Mouse (Mus musculus) neutrophil, adult 5-6 weeks (primary cell): ENCODE measurements around the gene Katnal1. TPM values are rescaled to one million over a fixed set of nuclear protein-coding genes. Genes with fewer than 3 reads are reported as not detected.

ENCODE experiments used
- ATAC-seq: fragments of 151-379, 151-347 bp; 2 replicates; pipeline ENCODE4 v1.8.0; 2017; ENCODE audit warnings: mild to moderate bottlenecking, moderate TSS enrichment; ENCODE audit not compliant: insufficient number of reproducible peaks, poor library complexity, low FRiP score, severe bottlenecking; ENCODE audit errors: extremely low read depth
- total RNA-seq: library from RNA; stranded (forward); fragments of 200-1000 nt; gene quantifications from 2 replicates; pipeline ENCODE4 v1.2.3, GENCODE M21; 2017

The Katnal1 gene
- total RNA-seq, 1 experiment from 2014 or later, result 5.2 TPM

- no peak for ATAC-seq
Observed at GRCm38 (mm10) chr5:148956898-148957535, 27.9 kb upstream of the Katnal1 start.

- no peak for ATAC-seq
Observed at GRCm38 (mm10) chr5:148956091-148956490, 27.0 kb upstream of the Katnal1 start.

- no peak for ATAC-seq
Observed at GRCm38 (mm10) chr5:148955575-148955974, 26.5 kb upstream of the Katnal1 start.

- ATAC-seq, result no peak
Observed at GRCm38 (mm10) chr5:148954314-148955060, 25.4 kb upstream of the Katnal1 start.

GRCm38 (mm10) chr5:148953098-148953497 is 24.0 kb upstream of the Katnal1 start:
- no peak for ATAC-seq

- ATAC-seq, result 0 out of 2 replicates have a peak, but pooled peaks have one; percentile 37
Observed at GRCm38 (mm10) chr5:148952419-148952818, 23.3 kb upstream of the Katnal1 start.

- no peak for ATAC-seq
Observed at GRCm38 (mm10) chr5:148951360-148951759, 22.2 kb upstream of the Katnal1 start.

GRCm38 (mm10) chr5:148950064-148950463 is 20.9 kb upstream of the Katnal1 start:
- ATAC-seq, result no peak

- peak; percentile 37; the same call in 1 of the 2 replicates for ATAC-seq
Observed at GRCm38 (mm10) chr5:148948577-148948976, 19.5 kb upstream of the Katnal1 start.

GRCm38 (mm10) chr5:148947412-148947811 is 18.3 kb upstream of the Katnal1 start:
- no peak for ATAC-seq

GRCm38 (mm10) chr5:148946787-148947186 is 17.7 kb upstream of the Katnal1 start:
- 0 out of 2 replicates have a peak, but pooled peaks have one; percentile 4 for ATAC-seq

- ATAC-seq, result peak; percentile 39; the same call in 1 of the 2 replicates
Observed at GRCm38 (mm10) chr5:148945735-148946134, 16.6 kb upstream of the Katnal1 start.

GRCm38 (mm10) chr5:148944024-148944423 is 14.9 kb upstream of the Katnal1 start:
- ATAC-seq, result no peak

GRCm38 (mm10) chr5:148943444-148943843 is 14.3 kb upstream of the Katnal1 start:
- ATAC-seq, result no peak

GRCm38 (mm10) chr5:148942957-148943356 is 13.8 kb upstream of the Katnal1 start:
- ATAC-seq, result no peak

GRCm38 (mm10) chr5:148942305-148942704 is 13.2 kb upstream of the Katnal1 start:
- no peak for ATAC-seq

- ATAC-seq, result no peak
Observed at GRCm38 (mm10) chr5:148941867-148942266, 12.7 kb upstream of the Katnal1 start.

- ATAC-seq, result no peak
Observed at GRCm38 (mm10) chr5:148939948-148940382, 10.8 kb upstream of the Katnal1 start.

- ATAC-seq, result no peak
Observed at GRCm38 (mm10) chr5:148936516-148936951, 7.4 kb upstream of the Katnal1 start.

GRCm38 (mm10) chr5:148935871-148936270 is 6.8 kb upstream of the Katnal1 start:
- no peak for ATAC-seq
